Mouse (Mus musculus) G1E-ER4 (cell line): ENCODE measurements around the gene Olig2. TPM values are rescaled to one million over a fixed set of nuclear protein-coding genes. Genes with fewer than 3 reads are reported as not detected.

Experiments
- GATA1 ChIP-seq: IDR thresholded peaks from one replicate; pipeline ENCODE4 v1.8.0; 2012; ENCODE audit warnings: low read length, inconsistent platforms
- polyA plus RNA-seq: library from polyadenylated mRNA; stranded (reverse); fragments of >175 nt; gene quantifications from 2 replicates; pipeline ENCODE4 v1.2.3, GENCODE M21; 2012

Olig2 gene
- not detected in 2 replicates for polyA plus RNA-seq

GRCm38 (mm10) chr16:91225233-91226037, at the start of gene Olig2:
TSS of gene Olig2 (plus strand) at chr16:91225457.
- no peak for TF ChIP-seq GATA1

- TF ChIP-seq GATA1 = no peak
Measured at GRCm38 (mm10) chr16:91175892-91176291, 49.4 kb upstream of the Olig2 start.

- no peak for TF ChIP-seq GATA1
Measured at GRCm38 (mm10) chr16:91187046-91187445, 38.2 kb upstream of the Olig2 start.

GRCm38 (mm10) chr16:91187662-91188061, 37.6 kb upstream of the Olig2 start:
- no peak for TF ChIP-seq GATA1

DNA sequence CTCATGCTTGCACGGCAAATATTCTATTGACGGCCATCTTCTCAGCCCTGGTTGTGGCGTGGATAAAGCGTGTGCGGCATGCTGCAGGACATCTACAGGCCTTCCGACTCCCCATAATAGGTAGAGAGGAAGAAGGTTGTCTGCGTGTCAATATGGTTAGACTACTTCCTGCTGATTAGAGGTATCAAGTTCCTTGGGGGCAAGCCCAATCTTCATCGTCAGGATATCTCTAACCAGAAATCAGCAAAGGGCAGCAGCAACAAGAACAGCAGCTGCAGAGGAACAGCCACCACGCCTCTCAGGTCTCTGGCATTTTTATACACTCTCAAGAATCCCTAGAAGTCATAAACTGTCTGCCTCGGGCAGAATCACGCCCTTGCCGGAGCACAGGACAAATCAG, 37.0 kb upstream of the Olig2 start:
- TF ChIP-seq GATA1 = no peak

- TF ChIP-seq GATA1 = no peak
Measured at GRCm38 (mm10) chr16:91191233-91191632, 34.0 kb upstream of the Olig2 start.

DNA sequence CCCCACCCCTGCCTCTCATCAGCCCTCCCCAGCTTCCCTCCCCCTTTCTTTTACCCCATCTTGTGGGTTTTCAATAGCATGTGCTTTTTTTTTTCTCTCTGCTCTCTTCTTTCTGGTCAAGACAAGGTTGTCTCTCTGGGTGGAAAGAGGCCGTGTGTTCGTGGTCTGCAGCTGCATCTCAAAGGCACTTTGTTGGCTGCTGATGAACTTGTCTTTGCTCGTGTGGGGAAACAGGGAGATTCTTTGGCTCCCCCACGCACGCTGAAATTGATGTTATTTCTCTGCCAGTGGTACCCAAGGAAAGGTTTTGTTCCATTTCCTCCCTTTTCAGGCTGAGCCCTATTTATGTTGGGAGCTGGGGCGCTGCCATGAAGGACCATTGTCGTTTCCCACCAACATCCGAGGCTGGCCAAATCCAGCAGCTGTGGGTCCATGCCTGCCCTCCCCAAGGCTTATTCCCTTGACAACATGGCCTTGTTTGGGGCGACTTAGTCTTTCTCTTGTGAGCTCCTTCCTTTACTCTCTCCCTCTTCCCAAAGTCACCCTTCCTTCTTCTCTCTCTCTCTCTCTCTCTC, 33.5 kb upstream of the Olig2 start:
- TF ChIP-seq GATA1 = no peak

GRCm38 (mm10) chr16:91192672-91193354, 32.4 kb upstream of the Olig2 start:
- TF ChIP-seq GATA1 = no peak

DNA sequence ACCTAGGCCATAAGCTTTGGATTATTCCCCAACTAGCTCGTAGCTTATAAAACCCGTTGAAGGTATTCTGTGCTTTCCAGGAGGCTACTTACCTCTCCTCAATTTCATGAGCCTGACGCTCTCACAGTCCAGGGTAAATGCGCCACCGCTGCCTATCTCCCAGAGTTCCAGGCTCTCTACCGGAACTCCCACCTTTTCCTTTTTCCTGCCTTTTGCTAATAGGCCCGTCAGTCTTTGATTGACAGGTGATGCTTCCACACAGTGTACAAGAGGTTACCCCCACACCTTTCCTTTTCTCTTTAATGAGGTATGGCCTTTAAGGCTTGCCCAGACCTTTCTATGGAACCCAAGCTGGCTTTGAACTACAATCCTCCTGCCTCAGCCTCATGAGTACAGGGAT, 25.4 kb upstream of the Olig2 start:
- TF ChIP-seq GATA1 = no peak

DNA sequence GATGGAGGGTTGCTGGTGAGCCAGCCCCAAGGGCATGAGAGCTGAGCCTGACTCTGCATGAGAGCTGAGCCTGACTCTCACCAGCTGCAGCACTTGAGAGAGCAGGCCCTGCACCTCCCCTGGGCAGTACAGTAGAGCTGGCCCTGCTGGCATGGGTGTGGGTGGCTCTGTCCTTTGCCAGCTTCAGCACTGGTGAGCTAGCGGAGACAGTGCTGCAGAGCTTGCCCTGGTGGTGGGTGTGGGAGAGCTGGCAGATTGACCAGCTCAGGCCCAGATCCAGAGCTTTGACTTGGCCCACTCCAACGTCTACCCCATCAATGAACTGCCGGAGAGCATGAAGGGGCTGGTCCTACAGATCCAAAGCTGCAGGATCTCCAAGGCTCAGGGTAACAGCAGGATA, 22.3 kb upstream of the Olig2 start:
- TF ChIP-seq GATA1 = no peak

- no peak for TF ChIP-seq GATA1
Measured at GRCm38 (mm10) chr16:91206371-91206770, 18.9 kb upstream of the Olig2 start.

DNA sequence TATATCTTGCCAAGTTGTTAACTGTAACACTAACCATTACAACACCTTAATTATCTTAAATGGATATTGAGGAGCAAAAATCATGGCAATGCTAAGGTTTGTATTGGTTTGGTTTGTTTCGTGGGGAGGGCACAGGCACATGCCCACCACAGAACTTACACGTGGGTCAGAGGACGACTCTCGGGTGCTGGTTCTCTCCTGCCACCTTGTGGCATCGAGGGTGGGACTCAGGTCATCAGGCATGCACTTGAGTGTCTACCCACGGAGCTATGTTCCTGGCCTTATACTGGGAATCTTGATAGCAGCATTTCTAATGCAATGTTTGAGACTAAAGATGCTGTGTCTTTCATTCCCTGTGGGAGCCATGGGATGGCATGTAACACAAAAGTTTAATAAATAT, 8.2 kb upstream of the Olig2 start:
- TF ChIP-seq GATA1 = no peak

GRCm38 (mm10) chr16:91217948-91218347, 7.3 kb upstream of the Olig2 start:
- TF ChIP-seq GATA1 = no peak

DNA sequence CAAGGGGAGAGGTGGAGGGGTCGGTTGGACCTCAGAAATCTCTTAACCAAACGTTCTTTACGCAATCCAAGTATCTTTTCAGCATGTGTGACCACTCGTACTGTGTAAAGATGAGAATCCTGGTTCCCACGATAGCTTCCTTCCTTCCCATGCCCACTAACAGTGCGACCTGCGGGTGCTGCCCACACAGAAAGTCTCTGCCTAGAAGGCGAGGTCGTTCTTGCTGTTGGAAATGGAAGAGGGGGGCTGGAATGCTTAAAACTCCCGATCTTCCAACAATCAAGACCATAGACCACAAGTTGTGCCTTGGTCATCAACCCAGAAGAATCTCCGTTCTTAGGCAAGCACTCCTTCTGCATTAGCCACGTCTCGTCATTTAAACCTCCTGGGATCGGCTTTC, 6.0 kb upstream of the Olig2 start:
- TF ChIP-seq GATA1 = no peak

DNA sequence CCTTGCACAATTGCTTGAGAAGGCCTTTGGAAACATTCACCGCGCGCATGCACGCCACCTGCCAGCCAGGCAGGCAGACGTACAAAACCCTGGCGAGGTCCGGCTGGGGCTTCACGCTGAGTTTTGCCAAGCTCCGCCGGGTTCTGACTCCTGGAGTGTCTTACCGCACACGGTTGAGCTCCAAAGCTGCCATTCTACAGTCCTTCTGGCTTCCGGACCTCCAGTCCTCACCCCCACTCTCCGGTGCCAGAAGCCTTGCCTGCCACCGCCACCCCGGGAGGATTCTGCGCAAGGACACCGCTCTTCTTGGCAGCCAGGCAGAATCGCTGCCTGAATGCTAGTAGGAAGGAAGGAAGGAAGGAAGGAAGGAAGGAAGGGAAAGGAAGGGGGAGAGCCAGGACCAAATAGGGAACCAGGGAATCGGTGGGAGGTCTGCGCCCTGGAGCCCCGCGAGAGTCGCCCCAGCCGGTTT, 3.0 kb upstream of the Olig2 start:
- no peak for TF ChIP-seq GATA1

DNA sequence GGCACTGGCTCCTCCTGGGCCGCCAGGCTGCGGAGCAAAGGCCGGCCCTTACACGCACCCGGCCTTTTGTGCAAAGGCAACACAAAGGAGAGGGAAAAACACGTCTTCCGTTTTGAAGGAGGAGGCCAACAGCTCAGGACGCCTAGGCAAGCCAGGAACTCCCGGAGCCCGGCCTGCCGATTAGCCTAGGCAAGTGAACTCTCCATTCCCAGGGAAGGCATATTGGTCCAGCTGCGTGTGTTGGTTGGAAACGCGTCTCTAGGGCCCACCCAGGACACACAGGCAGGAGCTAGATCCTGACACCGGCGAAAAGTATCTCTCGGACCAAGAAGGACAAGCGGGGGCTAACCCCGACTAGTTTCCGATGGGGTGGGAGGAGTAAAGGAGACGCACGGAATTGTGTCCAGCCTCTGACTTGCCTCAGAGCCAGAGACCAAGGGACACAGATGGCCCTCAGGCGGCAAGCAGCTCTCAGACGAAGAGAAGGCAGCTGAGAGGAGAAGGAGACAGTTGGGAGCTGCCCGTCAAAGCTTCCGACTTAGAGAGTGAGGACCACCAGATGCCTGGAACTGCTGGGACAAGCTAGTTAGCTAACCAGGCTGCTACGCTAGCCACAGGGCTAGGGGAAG, 2.5 kb upstream of the Olig2 start:
- no peak for TF ChIP-seq GATA1
